Mouse (Mus musculus) spleen, adult 18-20 months (tissue): ENCODE data around the gene Gm3149.
"Not testable (repeated sequence)": the region's sequence is repeated elsewhere in the genome, so short reads cannot be mapped to it uniquely, and the experiment has no call there.

Experiments
- DNase-seq, 2 experiments: peaks; one replicate each; pipeline ENCODE4 v3.0.0; 2022; ENCODE audit warnings: mixed read lengths in 2 of 2

Gene Gm3149

DNA sequence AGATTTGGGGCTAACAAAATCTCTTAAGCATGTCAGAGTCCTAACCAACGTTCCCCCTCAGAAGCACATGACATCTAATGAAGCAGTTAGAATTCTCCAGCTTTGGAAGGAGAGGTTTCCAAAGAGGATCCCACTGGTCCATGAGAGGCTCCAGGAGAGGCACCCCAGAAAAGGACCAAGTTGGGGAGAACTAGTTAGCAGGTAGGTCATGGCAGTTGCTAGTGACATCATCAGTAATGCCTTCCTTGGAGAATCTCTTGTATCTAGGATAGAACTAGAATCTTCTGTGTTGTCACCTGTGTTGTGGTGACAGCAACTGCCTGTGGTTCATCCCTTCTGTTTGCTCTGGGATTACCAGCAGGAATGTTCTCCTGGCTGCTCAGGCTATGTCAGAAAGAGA, at the start of gene Gm3149:
Gene Gm3149 (plus strand): TSS at position 301 of the 400 bp plus-strand sequence.
- not testable (repeated sequence) for DNase-seq

DNA sequence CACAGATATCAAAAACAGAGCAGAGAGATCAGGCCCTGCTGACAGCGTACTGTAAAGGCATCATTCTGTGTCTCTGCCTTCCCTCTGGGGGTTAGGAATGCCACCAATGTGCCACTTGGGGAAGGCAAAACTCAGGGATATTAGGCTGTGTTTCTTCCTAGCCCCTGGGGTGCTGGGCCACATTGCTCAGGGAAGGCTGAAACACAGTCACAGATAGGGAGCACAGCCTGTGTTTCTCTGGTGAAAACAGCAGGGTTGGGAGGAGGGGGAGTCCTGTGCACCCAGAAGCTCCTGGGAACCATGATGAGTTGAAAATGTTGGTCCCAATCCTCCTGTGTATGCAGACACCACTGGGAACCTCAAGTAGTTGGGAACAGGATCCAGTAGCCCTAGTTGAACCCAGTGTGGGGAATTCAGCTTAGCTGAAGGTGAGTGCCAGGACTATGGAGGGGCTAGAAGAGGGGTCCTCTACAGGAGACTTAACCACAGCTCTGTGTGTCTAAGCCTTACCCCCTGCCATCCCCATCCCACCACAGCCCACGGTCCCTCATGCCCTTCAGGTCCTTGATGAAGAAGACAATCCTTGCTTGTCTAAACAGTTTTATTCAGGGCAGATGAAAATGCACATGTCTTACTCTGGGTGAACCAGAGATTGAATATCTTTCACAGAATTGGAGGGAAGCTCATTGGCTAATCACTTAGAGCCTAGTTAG, 47.7 kb upstream of the Gm3149 start:
- not testable (repeated sequence) for DNase-seq

DNA sequence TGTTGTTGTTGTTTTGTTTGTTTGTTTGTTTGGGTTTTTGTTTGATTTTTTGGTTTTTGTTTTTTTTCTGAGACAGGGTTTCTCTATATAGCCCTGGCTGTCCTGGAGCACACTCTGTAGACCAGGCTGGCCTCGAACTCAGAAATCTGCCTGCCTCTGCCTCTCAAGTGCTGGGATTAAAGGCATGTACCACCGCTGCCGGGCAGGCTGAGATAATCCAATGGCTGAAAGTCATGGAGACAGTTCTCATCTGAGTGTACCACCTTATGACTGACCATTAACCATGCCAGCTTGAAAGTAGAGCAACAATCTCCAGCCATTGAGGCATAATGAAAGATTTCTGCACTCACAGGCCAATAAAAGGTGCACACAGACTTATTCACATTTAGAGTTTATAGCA, 37.3 kb upstream of the Gm3149 start:
- DNase-seq = not testable (repeated sequence)

DNA sequence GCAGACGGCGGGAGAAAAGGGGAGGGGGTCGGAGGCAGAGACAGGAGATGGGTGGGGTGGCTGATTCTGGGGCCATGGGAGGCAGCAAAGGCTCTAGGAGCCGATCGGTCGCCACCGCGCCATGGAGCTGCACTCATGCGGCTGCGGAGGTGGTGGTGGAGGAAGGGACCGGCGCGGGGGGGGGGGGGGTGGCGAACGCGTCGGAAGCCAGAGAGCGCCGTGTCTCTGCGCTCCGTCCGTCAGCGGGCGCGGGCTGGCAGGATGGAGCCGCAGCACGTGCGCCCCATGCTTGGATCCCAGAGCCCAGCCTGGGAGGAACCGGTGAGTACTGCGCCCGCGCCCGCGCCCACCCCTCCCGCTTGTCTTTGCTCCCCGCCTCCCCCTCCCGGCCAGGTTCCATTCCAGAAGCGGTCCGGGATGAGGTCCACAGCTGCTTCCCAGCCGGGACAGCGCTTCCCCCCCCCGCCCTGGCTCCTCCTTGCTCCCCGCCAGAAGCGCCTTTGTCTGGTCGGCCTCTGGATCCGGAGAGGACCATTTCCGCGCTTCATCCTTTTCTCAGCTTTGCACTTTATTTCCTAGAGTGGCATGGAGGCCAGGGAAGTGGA, 17.5 kb downstream of the Gm3149 start, which contains the start of gene 2610042L04Rik:
Gene 2610042L04Rik (plus strand): TSS at position 288 of the 605 bp plus-strand sequence.
- DNase-seq = not testable (repeated sequence)

DNA sequence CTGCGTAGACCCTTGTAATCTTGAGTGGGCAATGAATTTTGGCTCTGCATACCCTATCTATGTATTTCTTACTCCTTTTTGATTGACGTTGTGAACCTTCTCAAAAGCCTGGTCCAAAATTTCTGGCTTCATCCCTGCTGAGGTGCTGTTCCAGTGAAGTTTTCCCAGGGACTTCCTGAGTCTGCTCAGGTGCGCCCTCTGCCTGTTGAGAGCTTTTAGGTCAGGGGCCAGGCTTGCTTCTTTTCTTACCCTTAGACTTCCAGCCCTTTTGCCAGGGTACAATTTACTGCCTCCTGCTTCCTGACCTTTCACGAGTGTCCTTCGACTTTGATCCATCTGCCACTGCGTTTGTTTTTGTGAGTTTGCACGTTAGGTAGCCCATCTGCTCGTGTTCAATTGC, 18.4 kb downstream of the Gm3149 start:
- DNase-seq = not testable (repeated sequence)

DNA sequence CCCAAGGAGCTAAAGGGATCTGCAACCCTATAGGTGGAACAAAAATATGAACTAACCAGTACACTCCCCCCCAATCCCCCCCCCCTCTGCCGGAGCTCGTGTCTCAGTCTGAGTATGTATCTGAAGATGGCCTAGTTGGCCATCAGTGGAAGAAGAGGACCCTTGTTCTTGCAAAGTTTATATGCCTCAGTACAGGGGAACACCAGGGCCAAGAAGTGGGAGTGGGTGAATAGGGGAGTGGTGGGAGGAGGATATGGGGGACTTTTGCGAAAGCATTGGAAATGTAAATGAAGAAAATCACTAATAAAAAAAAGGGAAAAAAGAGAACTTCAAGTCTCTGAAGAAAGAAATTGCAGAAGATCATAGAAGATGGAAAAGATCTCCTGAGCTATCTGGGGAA, 51.9 kb downstream of the Gm3149 start:
- DNase-seq = not testable (repeated sequence)

DNA sequence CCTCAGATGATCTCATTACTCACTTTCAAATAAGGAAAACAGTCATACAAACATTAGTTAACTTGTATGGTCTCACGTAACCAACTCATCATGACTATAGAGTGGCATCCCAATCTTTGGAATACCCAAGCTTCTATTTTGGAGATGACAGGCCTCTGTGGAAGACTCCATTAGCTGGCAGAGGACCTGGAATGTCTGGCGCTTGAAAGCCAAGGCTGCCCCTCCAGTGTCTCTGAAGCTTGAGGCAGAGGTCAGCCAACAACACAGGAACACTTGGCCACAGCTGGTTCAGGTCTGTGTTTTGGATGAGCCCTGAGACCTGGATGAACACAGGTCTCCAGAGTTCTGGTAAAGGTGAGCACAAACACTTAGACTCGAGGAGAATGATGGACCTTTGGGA, 52.6 kb downstream of the Gm3149 start:
- peak in 1 of 2 experiments; percentile 4 for DNase-seq
